Mouse (Mus musculus): ENCODE results near the gene Smad1.
"Not testable (repeated sequence)": the region's sequence is repeated elsewhere in the genome, so short reads cannot be mapped to it uniquely, and the experiment has no call there.

Smad1 gene

DNA sequence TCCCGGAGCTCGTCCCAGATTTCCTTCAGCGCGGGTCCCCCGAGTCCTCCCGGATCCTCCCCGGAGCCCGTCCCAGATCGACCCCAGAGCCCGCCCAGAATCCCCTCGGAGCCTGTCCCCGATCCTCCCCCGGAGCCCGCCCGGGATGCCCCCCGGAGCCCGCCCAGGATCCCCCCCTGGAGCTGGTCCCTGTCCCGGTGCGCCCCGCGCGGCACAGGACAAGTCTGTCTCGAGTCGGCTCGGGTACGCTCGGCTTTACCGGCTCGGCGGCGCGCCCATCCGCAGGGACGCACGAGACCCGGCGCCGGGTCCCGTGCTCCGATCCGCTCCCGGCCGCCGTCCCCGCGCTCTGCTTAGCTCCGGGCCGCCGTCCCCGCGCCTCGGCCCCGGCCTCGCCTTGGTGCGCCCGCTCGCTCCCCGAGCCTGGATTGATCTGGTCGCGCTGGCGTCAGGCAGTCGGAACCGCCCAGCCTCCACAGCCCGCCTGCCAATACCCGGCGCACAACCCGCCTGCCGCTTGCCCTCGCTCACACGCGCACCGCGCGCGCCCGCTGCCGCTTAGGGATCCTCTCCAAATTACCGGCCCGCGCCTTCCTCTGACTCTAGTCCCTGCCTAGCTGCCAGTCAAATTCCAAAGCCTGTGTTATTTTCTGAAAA is at the start of gene Smad1:
Gene Smad1 (minus strand): TSS at position 525 of the 657 bp plus-strand sequence.
- DNase-seq (ENCODE audit: low spot score in 2 of 2), result peak; percentile 96 to 97

GRCm38 (mm10) chr8:79447260-79447853 is 48.0 kb upstream of the Smad1 start:
- DNase-seq (ENCODE audit: low spot score in 2 of 2), result no peak

- no peak for DNase-seq (ENCODE audit: low spot score in 2 of 2)
Observed at GRCm38 (mm10) chr8:79443460-79444098, 44.3 kb upstream of the Smad1 start.

DNA sequence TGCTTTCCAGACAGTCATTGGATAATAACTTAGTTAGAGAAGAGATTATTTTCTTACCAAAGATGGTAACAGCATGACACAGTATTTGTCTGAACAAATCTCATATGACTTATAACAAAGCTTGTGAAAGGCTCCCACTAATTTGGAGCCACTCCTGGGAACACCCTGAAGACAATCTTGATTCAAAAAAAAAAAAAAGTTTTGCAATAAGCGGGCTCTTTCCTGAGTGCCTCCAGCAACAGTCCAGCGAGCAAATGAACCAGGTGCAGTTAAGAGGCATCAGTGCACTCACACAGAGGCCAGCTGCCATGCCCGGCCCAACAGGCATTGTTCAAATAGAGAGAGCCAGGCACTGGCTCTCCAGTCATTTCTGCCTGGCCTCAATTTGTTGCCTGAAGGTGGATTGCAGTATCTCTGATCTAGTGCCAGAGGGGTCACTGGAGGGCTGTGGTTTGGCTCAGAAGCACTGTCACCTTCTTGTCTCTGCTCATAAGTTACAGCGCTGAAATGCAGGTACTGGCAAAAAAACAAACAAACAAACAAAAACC is 34.7 kb upstream of the Smad1 start:
- DNase-seq (ENCODE audit: low spot score in 2 of 2), result no peak

GRCm38 (mm10) chr8:79414907-79415306 is 15.6 kb upstream of the Smad1 start:
- DNase-seq (ENCODE audit: low spot score in 2 of 2), result no peak

GRCm38 (mm10) chr8:79410501-79410900 is 11.2 kb upstream of the Smad1 start:
- DNase-seq (ENCODE audit: low spot score in 2 of 2), result no peak

DNA sequence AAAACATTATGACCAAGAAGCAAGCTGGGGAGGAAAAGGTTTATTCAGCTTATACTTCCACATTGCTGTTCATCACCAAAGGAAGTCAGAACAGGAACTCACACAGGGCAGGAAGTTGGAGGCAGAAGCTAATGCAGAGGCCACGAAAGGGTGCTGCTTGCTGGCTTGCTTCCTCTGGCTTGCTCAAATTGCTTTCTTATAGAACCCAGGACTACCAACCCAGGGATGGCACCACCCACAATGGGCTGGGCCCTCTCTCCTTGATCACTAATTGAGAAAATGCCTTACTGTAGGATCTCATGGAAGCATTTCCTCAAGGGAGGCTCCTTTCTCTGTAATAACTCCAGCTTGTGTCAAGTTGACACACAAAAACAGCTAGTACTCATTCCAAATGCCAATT is 8.0 kb upstream of the Smad1 start:
- not testable (repeated sequence) for DNase-seq (ENCODE audit: low spot score in 2 of 2)

- no peak for DNase-seq (ENCODE audit: low spot score in 2 of 2)
Observed at GRCm38 (mm10) chr8:79404895-79405557, 5.7 kb upstream of the Smad1 start.

DNA sequence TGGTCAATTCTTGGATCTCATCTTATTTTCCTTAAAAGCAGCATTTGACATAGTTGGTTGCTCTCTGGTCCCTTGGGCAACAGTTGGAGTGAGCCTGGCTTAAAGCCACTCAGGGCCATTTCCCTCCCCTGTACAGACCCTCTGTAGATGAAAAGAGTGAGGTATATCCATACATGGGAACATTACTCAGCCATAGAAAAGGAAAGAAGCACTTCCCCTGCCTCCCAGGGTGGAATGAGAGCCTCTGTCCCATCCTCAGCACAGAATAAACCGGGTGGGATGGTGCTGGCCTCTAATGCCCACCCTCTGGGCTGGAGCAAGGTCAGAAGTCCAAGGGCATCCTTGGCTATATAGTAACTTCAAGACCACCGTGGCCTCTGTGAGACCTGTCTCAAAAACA is 1.4 kb upstream of the Smad1 start:
- no peak for DNase-seq (ENCODE audit: low spot score in 2 of 2)

DNA sequence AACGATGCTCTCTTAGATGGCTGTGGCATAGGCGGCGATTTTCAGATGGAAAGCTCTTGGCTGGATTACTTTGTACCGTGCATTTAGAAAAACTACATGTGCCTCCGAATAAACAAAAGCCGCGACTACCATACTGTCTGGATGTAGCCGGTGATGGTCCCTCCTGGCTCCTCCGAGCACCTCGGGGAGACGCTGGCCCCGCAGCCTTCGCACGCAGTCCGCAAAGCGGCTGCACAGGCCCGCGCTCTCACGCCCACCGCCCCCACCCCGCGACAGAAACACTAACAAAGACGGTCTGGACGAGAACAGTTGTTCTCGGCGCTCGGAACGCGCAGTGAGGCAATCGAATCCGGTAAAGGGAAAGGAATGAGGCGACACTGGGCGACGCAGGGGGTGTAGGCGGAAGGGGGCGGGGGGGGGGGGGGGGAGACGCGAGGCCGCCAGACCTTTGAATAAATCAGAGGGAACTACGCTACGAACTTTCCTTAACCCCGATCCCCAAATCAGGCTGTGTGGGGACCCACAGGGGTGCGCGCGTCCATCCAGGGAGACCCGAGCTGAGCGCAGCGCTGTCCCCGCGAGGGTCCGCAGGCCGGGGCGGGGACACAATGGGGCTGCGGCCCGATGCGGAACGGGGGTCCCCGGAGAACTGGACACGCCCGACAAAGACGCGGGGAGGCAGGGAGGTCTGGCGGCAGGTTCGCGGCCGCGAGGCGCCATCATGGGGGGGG is 902 bp downstream of the Smad1 start:
- peak; percentile 32 to 40 for DNase-seq (ENCODE audit: low spot score in 2 of 2)

GRCm38 (mm10) chr8:79397705-79398250 is 1.5 kb downstream of the Smad1 start:
- DNase-seq (ENCODE audit: low spot score in 2 of 2), result peak in 1 of 2 experiments; percentile 41

- no peak for DNase-seq (ENCODE audit: low spot score in 2 of 2)
Observed at GRCm38 (mm10) chr8:79396911-79397310, 2.4 kb downstream of the Smad1 start.

DNA sequence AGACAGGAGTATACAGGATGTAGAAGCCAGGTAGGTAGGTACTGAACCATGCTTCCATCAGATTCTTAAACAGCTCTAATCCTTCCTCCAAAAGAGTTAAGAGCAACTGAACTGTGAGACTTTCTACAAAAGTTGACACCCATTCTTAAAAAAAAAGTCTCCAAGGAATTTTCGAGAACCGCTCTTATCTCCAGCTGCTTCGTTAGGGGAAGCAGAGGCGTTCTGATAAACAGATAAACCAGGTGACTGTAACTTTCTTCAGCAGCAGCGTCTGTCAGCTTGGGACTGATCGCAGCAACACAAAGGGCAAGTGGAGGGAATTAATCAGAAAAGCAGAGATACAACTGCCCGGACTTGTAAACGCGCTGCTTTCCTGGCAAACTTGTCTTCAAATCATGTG is 5.3 kb downstream of the Smad1 start:
- DNase-seq (ENCODE audit: low spot score in 2 of 2), result no peak

GRCm38 (mm10) chr8:79393215-79393614 is 6.1 kb downstream of the Smad1 start:
- no peak for DNase-seq (ENCODE audit: low spot score in 2 of 2)

GRCm38 (mm10) chr8:79392649-79393048 is 6.7 kb downstream of the Smad1 start:
- DNase-seq (ENCODE audit: low spot score in 2 of 2), result no peak

DNA sequence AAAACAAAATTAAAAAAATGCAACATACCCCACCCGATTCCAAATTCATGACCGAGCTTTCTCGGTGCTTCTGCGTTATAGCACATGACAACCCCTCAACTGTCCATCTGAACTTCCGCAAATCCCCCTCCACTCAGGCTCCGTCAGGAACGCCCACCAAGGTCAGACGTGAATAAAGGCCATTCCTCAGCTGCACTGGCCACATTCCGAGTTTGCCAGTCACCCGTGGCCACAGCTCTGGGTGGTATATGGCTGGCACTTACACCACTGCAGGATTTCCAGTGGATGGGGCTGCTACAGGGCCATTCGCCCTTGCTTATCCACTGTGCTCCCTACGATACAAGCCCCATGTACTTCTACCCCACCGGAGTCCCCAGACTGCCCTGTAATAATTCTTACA is 7.9 kb downstream of the Smad1 start:
- no peak for DNase-seq (ENCODE audit: low spot score in 2 of 2)

GRCm38 (mm10) chr8:79389074-79389786 is 10.1 kb downstream of the Smad1 start:
- DNase-seq (ENCODE audit: low spot score in 2 of 2), result no peak

- no peak for DNase-seq (ENCODE audit: low spot score in 2 of 2)
Observed at GRCm38 (mm10) chr8:79386831-79387230, 12.5 kb downstream of the Smad1 start.

GRCm38 (mm10) chr8:79386358-79386757 is 13.0 kb downstream of the Smad1 start:
- DNase-seq (ENCODE audit: low spot score in 2 of 2), result no peak
